Mouse (Mus musculus) hindbrain, embryonic 15.5 days (tissue): ENCODE measurements around the gene Hnf1b. TPM values are rescaled to one million over a fixed set of nuclear protein-coding genes. Genes with fewer than 3 reads are reported as not detected.

Experiments
- ATAC-seq: fragments of 200-750 bp; cut with Nextera tagmentation; 2 replicates; pipeline ENCODE4 v1.8.0; 2017; ENCODE audit warnings: low read depth, moderate number of reproducible peaks, moderate TSS enrichment; ENCODE audit not compliant: low FRiP score
- H3K27ac ChIP-seq: fragments of 300-500 bp; sonication (generic); replicated peaks from 2 replicates; pipeline ENCODE4 v1.5.1; 2015; ENCODE audit warnings: mild to moderate bottlenecking, inconsistent platforms
- H3K27me3 ChIP-seq: fragments of 300-500 bp; sonication (generic); 2 replicates; pipeline ENCODE4 v1.6.1; 2015; ENCODE audit warnings: control low read depth, inconsistent platforms
- H3K36me3 ChIP-seq: fragments of 300-500 bp; sonication (generic); 2 replicates; pipeline ENCODE4 v1.6.1; 2015; ENCODE audit warnings: control low read depth, inconsistent platforms
- H3K4me1 ChIP-seq: fragments of 300-500 bp; sonication (generic); replicated peaks from 2 replicates; pipeline ENCODE4 v1.6.1; 2015; ENCODE audit warnings: control low read depth, inconsistent platforms
- H3K4me2 ChIP-seq: fragments of 300-500 bp; sonication (generic); 2 replicates; pipeline ENCODE4 v1.6.1; 2015; ENCODE audit warnings: moderate library complexity, mild to moderate bottlenecking, inconsistent platforms
- H3K4me3 ChIP-seq: fragments of 300-500 bp; sonication (generic); 2 replicates; pipeline ENCODE4 v1.5.1; 2015; ENCODE audit warnings: mild to moderate bottlenecking, inconsistent platforms
- H3K9ac ChIP-seq: fragments of 300-500 bp; sonication (generic); 2 replicates; pipeline ENCODE4 v1.6.1; 2015; ENCODE audit warnings: inconsistent platforms
- H3K9me3 ChIP-seq: fragments of 300-500 bp; sonication (generic); 2 replicates; pipeline ENCODE4 v1.6.1; 2016; ENCODE audit warnings: control low read depth, inconsistent platforms
- WGBS: fragments of 180-500 bp; shearing (Covaris S2); methylation state at CpG from one replicate; pipeline ENCODE4 v1.1.7; 2015; 5-methylcytosine and 5-hydroxymethylcytosine counted together
- polyA plus RNA-seq: library from polyadenylated mRNA; unstranded; fragments of >200 nt; fragmentation: Nextera tagmentation; extraction: Ambion mirVana; gene quantifications from 2 replicates; pipeline ENCODE4 v1.2.1, GENCODE M21; 2015

The Hnf1b gene
- polyA plus RNA-seq, 1 experiment from 2014 or later, result 0.26 TPM

- Histone ChIP-seq H3K27me3 (peaks cover 78% of the 10 kb centered on the region), H3K9me3 (no peaks in the 10 kb centered on the region), H3K4me2 (no peak overlapping the region), H3K36me3 (no peaks in the 10 kb centered on the region), H3K9ac (no peak overlapping the region), H3K4me1 (peaks cover 17% of the 10 kb centered on the region), H3K4me3 (no peak overlapping the region), H3K27ac (no peak overlapping the region)
- no peak for ATAC-seq
- WGBS, result 7% methylated on average over 10 of the region's 10 CpGs
These were observed 4.2 kb downstream of the Hnf1b start for GRCm38 (mm10) chr11:83854091-83854490.

- no peak for ATAC-seq
- 14% methylated on average over 2 of the region's 2 CpGs for WGBS
- Histone ChIP-seq H3K27ac (no peak overlapping the region), H3K4me1 (peaks cover 14% of the 10 kb centered on the region), H3K27me3 (peaks cover 78% of the 10 kb centered on the region), H3K4me2 (no peak overlapping the region), H3K9ac (no peak overlapping the region), H3K4me3 (no peak overlapping the region), H3K36me3 (no peaks in the 10 kb centered on the region), H3K9me3 (no peaks in the 10 kb centered on the region)
These were observed 4.8 kb downstream of the Hnf1b start for GRCm38 (mm10) chr11:83854707-83855106.

GRCm38 (mm10) chr11:83857256-83857655, 7.4 kb downstream of the Hnf1b start:
- Histone ChIP-seq H3K27me3 (peaks cover 68% of the 10 kb centered on the region), H3K36me3 (no peaks in the 10 kb centered on the region), H3K9ac (no peak overlapping the region), H3K9me3 (no peaks in the 10 kb centered on the region), H3K4me2 (no peak overlapping the region), H3K27ac (no peak overlapping the region), H3K4me1 (no peaks in the 10 kb centered on the region), H3K4me3 (no peak overlapping the region)
- 78% methylated on average over 1 of the region's 1 CpGs for WGBS
- no peak for ATAC-seq

GRCm38 (mm10) chr11:83865286-83865685, 15.4 kb downstream of the Hnf1b start:
- Histone ChIP-seq H3K4me1 (no peaks in the 10 kb centered on the region), H3K36me3 (no peaks in the 10 kb centered on the region), H3K4me3 (no peak overlapping the region), H3K27ac (no peak overlapping the region), H3K9ac (no peak overlapping the region), H3K4me2 (no peak overlapping the region), H3K9me3 (no peaks in the 10 kb centered on the region), H3K27me3 (peaks cover 53% of the 10 kb centered on the region)
- ATAC-seq, result no peak
- WGBS, result 18% methylated on average over 9 of the region's 9 CpGs

GRCm38 (mm10) chr11:83867571-83867970, 17.7 kb downstream of the Hnf1b start:
- 15% methylated on average over 3 of the region's 3 CpGs for WGBS
- Histone ChIP-seq H3K4me2 (no peak overlapping the region), H3K9ac (no peak overlapping the region), H3K9me3 (no peaks in the 10 kb centered on the region), H3K27ac (no peak overlapping the region), H3K27me3 (peaks cover 41% of the 10 kb centered on the region), H3K36me3 (no peaks in the 10 kb centered on the region), H3K4me3 (no peak overlapping the region), H3K4me1 (no peaks in the 10 kb centered on the region)
- ATAC-seq, result no peak

- H3K27ac ChIP-seq, result no peak overlapping the region
- H3K9me3 ChIP-seq, result no peaks in the 10 kb centered on the region
- H3K36me3 ChIP-seq, result no peaks in the 10 kb centered on the region
- WGBS, result 24% methylated on average over 1 of the region's 1 CpGs
- H3K27me3 ChIP-seq, result peaks cover 29% of the 10 kb centered on the region
- no peak overlapping the region for H3K9ac ChIP-seq
- no peak overlapping the region for H3K4me3 ChIP-seq
- no peak overlapping the region for H3K4me2 ChIP-seq
- ATAC-seq, result no peak
- H3K4me1 ChIP-seq, result no peaks in the 10 kb centered on the region
These were observed 19.3 kb downstream of the Hnf1b start for GRCm38 (mm10) chr11:83869147-83869546.

GRCm38 (mm10) chr11:83869686-83870085, 19.8 kb downstream of the Hnf1b start:
- no peaks in the 10 kb centered on the region for H3K36me3 ChIP-seq
- peaks cover 23% of the 10 kb centered on the region for H3K27me3 ChIP-seq
- 60% methylated on average over 3 of the region's 3 CpGs for WGBS
- H3K4me1 ChIP-seq, result no peaks in the 10 kb centered on the region
- H3K9me3 ChIP-seq, result no peaks in the 10 kb centered on the region
- H3K4me2 ChIP-seq, result no peak overlapping the region
- no peak overlapping the region for H3K9ac ChIP-seq
- no peak overlapping the region for H3K27ac ChIP-seq
- no peak overlapping the region for H3K4me3 ChIP-seq
- ATAC-seq, result no peak

- WGBS, result 84% methylated on average over 9 of the region's 9 CpGs
- H3K27ac ChIP-seq, result no peak overlapping the region
- no peak overlapping the region for H3K4me2 ChIP-seq
- no peak overlapping the region for H3K9ac ChIP-seq
- peaks cover 10% of the 10 kb centered on the region for H3K27me3 ChIP-seq
- H3K9me3 ChIP-seq, result no peaks in the 10 kb centered on the region
- no peaks in the 10 kb centered on the region for H3K36me3 ChIP-seq
- no peak overlapping the region for H3K4me3 ChIP-seq
- no peak for ATAC-seq
- no peaks in the 10 kb centered on the region for H3K4me1 ChIP-seq
These were observed 22.1 kb downstream of the Hnf1b start for GRCm38 (mm10) chr11:83871780-83872554.

- no peak overlapping the region for H3K27ac ChIP-seq
- H3K27me3 ChIP-seq, result peaks cover 5% of the 10 kb centered on the region; the same call in 1 of the 2 replicates
- no peak overlapping the region for H3K4me2 ChIP-seq
- no peaks in the 10 kb centered on the region for H3K36me3 ChIP-seq
- H3K9ac ChIP-seq, result no peak overlapping the region
- H3K9me3 ChIP-seq, result no peaks in the 10 kb centered on the region
- H3K4me3 ChIP-seq, result no peak overlapping the region
- H3K4me1 ChIP-seq, result no peaks in the 10 kb centered on the region
- no peak for ATAC-seq
- 83% methylated on average over 9 of the region's 9 CpGs for WGBS
These were observed 23.6 kb downstream of the Hnf1b start for GRCm38 (mm10) chr11:83873509-83873908.

- 95% methylated on average over 7 of the region's 7 CpGs for WGBS
- no peak overlapping the region for H3K27ac ChIP-seq
- H3K4me3 ChIP-seq, result no peak overlapping the region
- H3K4me1 ChIP-seq, result no peaks in the 10 kb centered on the region
- no peak overlapping the region for H3K9ac ChIP-seq
- H3K9me3 ChIP-seq, result no peaks in the 10 kb centered on the region
- no peaks in the 10 kb centered on the region for H3K27me3 ChIP-seq
- H3K4me2 ChIP-seq, result no peak overlapping the region
- no peaks in the 10 kb centered on the region for H3K36me3 ChIP-seq
- ATAC-seq, result no peak
These were observed 26.8 kb downstream of the Hnf1b start for GRCm38 (mm10) chr11:83876630-83877029.

- no peaks in the 10 kb centered on the region for H3K36me3 ChIP-seq
- no peak for ATAC-seq
- 75% methylated on average over 8 of the region's 8 CpGs for WGBS
- no peak overlapping the region for H3K4me2 ChIP-seq
- no peak overlapping the region for H3K9ac ChIP-seq
- H3K4me3 ChIP-seq, result no peak overlapping the region
- no peaks in the 10 kb centered on the region for H3K9me3 ChIP-seq
- no peak overlapping the region for H3K27ac ChIP-seq
- H3K4me1 ChIP-seq, result no peaks in the 10 kb centered on the region
- H3K27me3 ChIP-seq, result no peaks in the 10 kb centered on the region
These were observed 27.9 kb downstream of the Hnf1b start for GRCm38 (mm10) chr11:83877765-83878164.

GRCm38 (mm10) chr11:83878417-83878952, 28.6 kb downstream of the Hnf1b start:
- H3K27me3 ChIP-seq, result no peaks in the 10 kb centered on the region
- no peaks in the 10 kb centered on the region for H3K9me3 ChIP-seq
- H3K9ac ChIP-seq, result no peak overlapping the region
- no peak for ATAC-seq
- no peak overlapping the region for H3K4me3 ChIP-seq
- no peaks in the 10 kb centered on the region for H3K36me3 ChIP-seq
- no peaks in the 10 kb centered on the region for H3K4me1 ChIP-seq
- H3K4me2 ChIP-seq, result no peak overlapping the region
- 84% methylated on average over 4 of the region's 4 CpGs for WGBS
- no peak overlapping the region for H3K27ac ChIP-seq
